Mouse (Mus musculus) liver, embryonic 14.5 days (tissue): ENCODE measurements around the gene Ddah1.

Source experiments
- CTCF ChIP-seq: IDR thresholded peaks from 2 replicates; pipeline ENCODE4 v1.5.1; 2016; ENCODE audit warnings: antibody characterized with exemption, low read depth, control low read depth
- EP300 ChIP-seq: IDR thresholded peaks from 2 replicates; pipeline ENCODE4 v1.6.1; 2016; ENCODE audit warnings: antibody characterized with exemption, low read depth

- no peak for TF ChIP-seq EP300
- TF ChIP-seq CTCF: peak; percentile 41
Observed at GRCm38 (mm10) chr3:145729531-145729930, 28.9 kb upstream of the Ddah1 start.
